Mouse (Mus musculus) cerebellum, adult 2 months (tissue): ENCODE measurements at regions not wholly inside any gene's neighbourhood (a gene's known extent, or its start where the extent isn't known, plus 50 kb on each side); places are given as distances from the start of the nearest gene placed in this dataset.

ENCODE experiments used
- CTCF ChIP-seq: fragments of 200-500 bp; IDR thresholded peaks from 2 replicates; pipeline ENCODE4 v1.5.1; 2011; ENCODE audit warnings: low read depth, mild to moderate bottlenecking, control low read depth, low read length, moderate library complexity, borderline replicate concordance; ENCODE audit not compliant: insufficient read depth
- POLR2A ChIP-seq: fragments of 200-500 bp; IDR thresholded peaks from 2 replicates; pipeline ENCODE4 v1.6.1; 2011; ENCODE audit warnings: low read length, control low read depth, borderline replicate concordance; ENCODE audit not compliant: insufficient read depth

DNA sequence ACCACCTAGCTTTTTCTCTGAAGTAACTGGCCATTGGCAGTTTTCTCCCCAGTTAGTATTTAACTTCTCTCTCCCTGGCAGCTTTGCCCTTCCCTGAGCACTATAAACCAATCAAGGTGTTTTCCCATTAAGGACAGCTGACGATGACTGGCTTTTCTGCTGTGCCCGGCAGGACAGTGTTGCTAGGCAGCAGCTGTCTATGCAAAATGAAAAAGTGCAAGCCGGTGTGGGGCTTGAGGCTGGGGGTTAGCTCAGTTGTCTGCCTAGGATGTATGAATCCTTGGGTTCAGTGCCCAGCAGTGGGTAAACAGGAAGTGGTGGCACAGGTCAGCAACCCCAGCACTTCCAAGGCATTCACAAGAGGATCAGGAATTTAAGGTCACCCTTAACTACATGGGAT is 60.9 kb upstream of the Klf4 start:
- TF ChIP-seq POLR2A (no peak), CTCF (no peak)
